Mouse (Mus musculus) lung, postnatal 0 days (tissue): ENCODE measurements around the gene Myo1e.

Experiments
- CTCF ChIP-seq: IDR thresholded peaks from 2 replicates; pipeline ENCODE4 v1.5.1; 2016; ENCODE audit warnings: antibody characterized with exemption, mild to moderate bottlenecking
- EP300 ChIP-seq: IDR thresholded peaks from 2 replicates; pipeline ENCODE4 v1.6.1; 2016; ENCODE audit warnings: antibody characterized with exemption, mild to moderate bottlenecking, control low read depth

- TF ChIP-seq CTCF, result no peak
- TF ChIP-seq EP300, result no peak
Measured at GRCm38 (mm10) chr9:70257289-70258101, 50.3 kb downstream of the Myo1e start.
